ENCODE assay signal across 9 mouse cellular contexts in genomic region chr10:125784896-125785295, GRCm38 (mm10).
A peak's percentile ranks its signal among the peaks of the same experiment; 100 is the strongest.
DNase-seq lines count a peak whose midpoint lies in the region; ATAC-seq lines count a peak whose summit lies in the region.
"Had no signal": no experiment of that assay in that cellular context is flagged by ENCODE, and none has a peak within 500 bp of the region (broad histone marks: within the 10 kb centered on the region; RNA-seq: fewer than 3 reads in every experiment).

No protein-coding gene starts in this region.

- no peaks in the 10 kb centered on the region for H3K36me3 ChIP-seq in heart, embryonic 13.5 days

- H3K27me3 ChIP-seq in heart, embryonic 13.5 days (replicated peaks): peaks cover 6% of the 10 kb centered on the region; the same call in 1 of the 2 replicates
- H3K27me3 ChIP-seq: CH12.LX had no signal

- peaks cover 23% of the 10 kb centered on the region for H3K4me1 ChIP-seq in heart, embryonic 13.5 days

- no peak overlapping the region for H3K4me3 ChIP-seq in heart, embryonic 13.5 days

- peak; percentile 36 to 48 for DNase-seq in cerebellum, postnatal 14 days
- no peak for DNase-seq in cerebellum, adult 8-10 months
- peak; percentile 60 for DNase-seq in adipocyte (ENCODE audit: low spot score)
- peak; percentile 56 for DNase-seq in kidney, postnatal 14 days
- DNase-seq in lung, postnatal 4 days: peak; percentile 25 to 52
- DNase-seq in spleen, postnatal 14 days (ENCODE audit: low spot score in 2 of 2): no peak

- no peaks in the 10 kb centered on the region for H3K9me3 ChIP-seq in heart, embryonic 13.5 days

- no peak overlapping the region for H3K9ac ChIP-seq in heart, embryonic 13.5 days

- WGBS in heart, embryonic 13.5 days: 6% methylated on average over 2 of the region's 2 CpGs

- H3K4me2 ChIP-seq in heart, embryonic 13.5 days: peak overlapping the region; percentile 79

- no peak for ATAC-seq in heart, embryonic 13.5 days (ENCODE audit: extremely low read depth, insufficient number of reproducible peaks, low FRiP score, low TSS enrichment)
- no peak for ATAC-seq in inflammation-experienced regulatory T-cells, adult 6 months

- H3K27ac ChIP-seq in heart, embryonic 13.5 days (replicated peaks): no peak overlapping the region

Comparison
In these comparisons a context has a peak if more than half of its experiments do, and no peak if none do; other contexts are left out.
1. DNase-seq: peak in cerebellum, postnatal 14 days (2 of 2), adipocyte (single experiment), kidney, postnatal 14 days (single experiment) and lung, postnatal 4 days (2 of 2); none in cerebellum, adult 8-10 months (single experiment) and spleen, postnatal 14 days (0 of 2).